Mouse (Mus musculus) forebrain, embryonic 15.5 days (tissue): ENCODE data around the gene Cdk6. TPM values are rescaled to one million over a fixed set of nuclear protein-coding genes. Genes with fewer than 3 reads are reported as not detected.
"Not testable (repeated sequence)": the region's sequence is repeated elsewhere in the genome, so short reads cannot be mapped to it uniquely, and the experiment has no call there.

Experiments used
- ATAC-seq: fragments of 200-750 bp; cut with Nextera tagmentation; replicated peaks from 2 replicates; pipeline ENCODE4 v1.8.0; 2017; ENCODE audit warnings: mild to moderate bottlenecking, moderate TSS enrichment, moderate library complexity
- H3K27ac ChIP-seq: fragments of 300-500 bp; sonication (generic); replicated peaks from 2 replicates; pipeline ENCODE4 v1.5.1; 2015; ENCODE audit warnings: mild to moderate bottlenecking, inconsistent platforms
- H3K27me3 ChIP-seq: fragments of 300-500 bp; sonication (generic); 2 replicates; pipeline ENCODE4 v1.6.1; 2015; ENCODE audit warnings: inconsistent platforms
- H3K36me3 ChIP-seq: fragments of 300-500 bp; sonication (generic); 2 replicates; pipeline ENCODE4 v1.6.1; 2015; ENCODE audit warnings: mild to moderate bottlenecking, inconsistent platforms
- H3K4me1 ChIP-seq: fragments of 300-500 bp; sonication (generic); 2 replicates; pipeline ENCODE4 v1.6.1; 2015; ENCODE audit warnings: inconsistent platforms
- H3K4me2 ChIP-seq: fragments of 300-500 bp; sonication (generic); replicated peaks from 2 replicates; pipeline ENCODE4 v1.6.1; 2015; ENCODE audit warnings: mild to moderate bottlenecking, inconsistent platforms
- H3K4me3 ChIP-seq: fragments of 300-500 bp; sonication (generic); 2 replicates; pipeline ENCODE4 v1.5.1; 2015; ENCODE audit warnings: mild to moderate bottlenecking, inconsistent platforms
- H3K9ac ChIP-seq: fragments of 300-500 bp; sonication (generic); replicated peaks from 2 replicates; pipeline ENCODE4 v1.6.1; 2015; ENCODE audit warnings: mild to moderate bottlenecking, inconsistent platforms
- H3K9me3 ChIP-seq: fragments of 300-500 bp; sonication (generic); 2 replicates; pipeline ENCODE4 v1.6.1; 2016; ENCODE audit warnings: inconsistent platforms
- WGBS: fragments of 180-500 bp; shearing (Covaris S2); methylation state at CpG from one replicate; pipeline ENCODE4 v1.1.7; 2015; ENCODE audit warnings: mixed read lengths; 5-methylcytosine and 5-hydroxymethylcytosine counted together
- polyA plus RNA-seq: library from polyadenylated mRNA; unstranded; fragments of >200 nt; fragmentation: Nextera tagmentation; extraction: Ambion mirVana; gene quantifications from 2 replicates; pipeline ENCODE4 v1.2.1, GENCODE M21; 2015

The Cdk6 gene
- polyA plus RNA-seq, 1 experiment from 2014 or later: 30.8 TPM

GRCm38 (mm10) chr5:3329361-3329760 is 11.9 kb upstream of the Cdk6 start:
- 78% methylated on average over 1 of the region's 1 CpGs for WGBS
- Histone ChIP-seq H3K4me3 (no peak overlapping the region), H3K9ac (no peak overlapping the region), H3K27me3 (no peaks in the 10 kb centered on the region), H3K27ac (no peak overlapping the region), H3K9me3 (no peaks in the 10 kb centered on the region), H3K4me1 (no peaks in the 10 kb centered on the region), H3K4me2 (no peak overlapping the region), H3K36me3 (no peaks in the 10 kb centered on the region)
- ATAC-seq: no peak

GRCm38 (mm10) chr5:3330932-3331331 is 10.4 kb upstream of the Cdk6 start:
- Histone ChIP-seq H3K4me1 (no peaks in the 10 kb centered on the region), H3K27ac (no peak overlapping the region), H3K27me3 (no peaks in the 10 kb centered on the region), H3K4me3 (no peak overlapping the region), H3K36me3 (no peaks in the 10 kb centered on the region), H3K9ac (no peak overlapping the region), H3K9me3 (no peaks in the 10 kb centered on the region), H3K4me2 (no peak overlapping the region)
- 69% methylated on average over 3 of the region's 3 CpGs for WGBS
- ATAC-seq: no peak

- not testable (repeated sequence) for H3K27ac ChIP-seq, H3K4me1 ChIP-seq, H3K4me2 ChIP-seq, H3K36me3 ChIP-seq, H3K9ac ChIP-seq, ATAC-seq, H3K4me3 ChIP-seq, H3K27me3 ChIP-seq, H3K9me3 ChIP-seq
- 94% methylated on average over 4 of the region's 4 CpGs for WGBS
These were observed 8.3 kb upstream of the Cdk6 start for GRCm38 (mm10) chr5:3333019-3333418.

GRCm38 (mm10) chr5:3340340-3341058 is 786 bp upstream of the Cdk6 start:
- H3K9ac ChIP-seq: peak overlapping the region; percentile 52

GRCm38 (mm10) chr5:3341931-3342770 is 866 bp downstream of the Cdk6 start:
- H3K36me3 ChIP-seq: no peaks in the 10 kb centered on the region
- peaks cover 39% of the 10 kb centered on the region for H3K4me1 ChIP-seq
- peak overlapping the region; percentile 100 for H3K4me2 ChIP-seq
- no peaks in the 10 kb centered on the region for H3K9me3 ChIP-seq
- peak overlapping the region; percentile 52 for H3K9ac ChIP-seq
- peaks cover 7% of the 10 kb centered on the region; the same call in 1 of the 2 replicates for H3K27me3 ChIP-seq
- H3K4me3 ChIP-seq: peak overlapping the region; percentile 55
- H3K27ac ChIP-seq: peak overlapping the region; percentile 83
- peak; percentile 29 for ATAC-seq
- under 1% methylated on average over 57 of the region's 60 CpGs for WGBS

More at GRCm38 (mm10) chr5:3340340-3341058, 786 bp upstream of the Cdk6 start:
- ATAC-seq, H3K36me3 ChIP-seq, H3K27ac ChIP-seq, H3K27me3 ChIP-seq, H3K9me3 ChIP-seq: not testable (repeated sequence)
- 3% methylated on average over 15 of the region's 15 CpGs for WGBS
- peak overlapping the region; percentile 55 for H3K4me3 ChIP-seq
- peaks cover 39% of the 10 kb centered on the region for H3K4me1 ChIP-seq
- H3K4me2 ChIP-seq: peak overlapping the region; percentile 100

- Histone ChIP-seq H3K9ac (peak overlapping the region; percentile 52), H3K4me1 (peaks cover 39% of the 10 kb centered on the region), H3K4me2 (peak overlapping the region; percentile 100), H3K27me3 (peaks cover 3% of the 10 kb centered on the region; the same call in 1 of the 2 replicates), H3K4me3 (peak overlapping the region; percentile 55), H3K36me3 (no peaks in the 10 kb centered on the region), H3K27ac (peak overlapping the region; percentile 83), H3K9me3 (no peaks in the 10 kb centered on the region)
- WGBS: under 1% methylated on average over 46 of the region's 46 CpGs
- peak; percentile 60 for ATAC-seq
These were observed 1.7 kb downstream of the Cdk6 start for GRCm38 (mm10) chr5:3342771-3343565.

- Histone ChIP-seq H3K27ac (peak overlapping the region; percentile 83), H3K27me3 (peaks cover 3% of the 10 kb centered on the region; the same call in 1 of the 2 replicates), H3K9ac (peak overlapping the region; percentile 52), H3K4me1 (peaks cover 39% of the 10 kb centered on the region), H3K4me2 (peak overlapping the region; percentile 100), H3K9me3 (no peaks in the 10 kb centered on the region), H3K4me3 (peak overlapping the region; percentile 55), H3K36me3 (no peaks in the 10 kb centered on the region)
- ATAC-seq: peak; percentile 65
- under 1% methylated on average over 37 of the region's 37 CpGs for WGBS
These were observed 2.3 kb downstream of the Cdk6 start for GRCm38 (mm10) chr5:3343566-3344080.

- H3K4me3 ChIP-seq: peak overlapping the region; percentile 55
- under 1% methylated on average over 57 of the region's 58 CpGs for WGBS
- H3K9me3 ChIP-seq: no peaks in the 10 kb centered on the region
- peak overlapping the region; percentile 100 for H3K4me2 ChIP-seq
- H3K9ac ChIP-seq: peak overlapping the region; percentile 52
- H3K27ac ChIP-seq: peak overlapping the region; percentile 83
- H3K4me1 ChIP-seq: peaks cover 39% of the 10 kb centered on the region
- peak; percentile 65 for ATAC-seq
- peaks cover 3% of the 10 kb centered on the region; the same call in 1 of the 2 replicates for H3K27me3 ChIP-seq
- H3K36me3 ChIP-seq: no peaks in the 10 kb centered on the region
These were observed 2.9 kb downstream of the Cdk6 start for GRCm38 (mm10) chr5:3344081-3344631.

GRCm38 (mm10) chr5:3345540-3345939 is 4.3 kb downstream of the Cdk6 start:
- not testable (repeated sequence) for ATAC-seq

GRCm38 (mm10) chr5:3349393-3349792 is 8.1 kb downstream of the Cdk6 start:
- not testable (repeated sequence) for H3K27me3 ChIP-seq, H3K4me2 ChIP-seq, H3K4me3 ChIP-seq

More at GRCm38 (mm10) chr5:3345540-3345939, 4.3 kb downstream of the Cdk6 start:
- 61% methylated on average over 4 of the region's 4 CpGs for WGBS
- peaks cover 36% of the 10 kb centered on the region for H3K4me1 ChIP-seq
- peak overlapping the region; percentile 22; the same call in 1 of the 2 replicates for H3K4me2 ChIP-seq
- H3K36me3 ChIP-seq, H3K9me3 ChIP-seq, H3K27me3 ChIP-seq, H3K9ac ChIP-seq, H3K27ac ChIP-seq: not testable (repeated sequence)
- H3K4me3 ChIP-seq: peak overlapping the region; percentile 55; the same call in 1 of the 2 replicates

GRCm38 (mm10) chr5:3351836-3352235 is 10.6 kb downstream of the Cdk6 start:
- H3K4me2 ChIP-seq, H3K27me3 ChIP-seq, ATAC-seq, H3K27ac ChIP-seq, H3K9me3 ChIP-seq, H3K4me3 ChIP-seq, H3K36me3 ChIP-seq, H3K9ac ChIP-seq: not testable (repeated sequence)
- 37% methylated on average over 4 of the region's 4 CpGs for WGBS
- peaks cover 15% of the 10 kb centered on the region; the same call in 1 of the 2 replicates for H3K4me1 ChIP-seq

More at GRCm38 (mm10) chr5:3349393-3349792, 8.1 kb downstream of the Cdk6 start:
- H3K27ac ChIP-seq, H3K4me1 ChIP-seq, H3K9me3 ChIP-seq, H3K36me3 ChIP-seq, H3K9ac ChIP-seq, ATAC-seq: not testable (repeated sequence)
- WGBS: 68% methylated on average over 4 of the region's 4 CpGs
